Mouse (Mus musculus): Measurements from ENCODE around the gene Mcfd2. TPM values are rescaled to one million over a fixed set of nuclear protein-coding genes. Genes with fewer than 3 reads are reported as not detected.

The Mcfd2 gene
- polyA plus RNA-seq, 1 experiment from 2014 or later = 103 TPM

DNA sequence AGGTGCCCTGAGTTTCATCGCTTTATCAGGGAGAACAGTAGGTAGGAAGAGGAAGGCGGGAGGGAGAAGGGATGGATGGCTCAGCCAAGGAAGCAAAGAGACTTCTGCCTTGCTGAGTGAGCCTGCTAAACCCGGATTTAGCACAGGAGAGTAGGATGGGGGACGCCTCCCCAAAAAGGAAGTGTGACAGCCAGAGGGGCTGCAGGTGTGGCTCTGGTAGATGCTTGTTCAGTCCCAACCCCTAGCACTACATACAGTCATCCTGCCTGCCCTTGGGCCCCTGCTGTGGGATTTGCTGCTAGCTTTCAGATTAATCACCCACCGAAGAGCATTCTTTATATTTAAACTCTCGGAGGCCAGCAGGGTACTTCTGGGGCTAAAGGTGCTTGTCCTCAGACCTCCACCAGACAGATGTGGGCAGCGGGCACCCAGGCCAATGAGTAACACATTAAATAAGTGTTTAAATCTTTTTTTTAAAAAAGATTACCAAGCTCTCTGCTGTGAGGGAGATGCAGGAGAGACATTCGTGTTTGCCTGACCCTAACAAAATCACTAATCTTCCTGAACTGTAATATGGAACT, 21.6 kb upstream of the Mcfd2 start:
- no peak for TF ChIP-seq CTCF (IDR thresholded peaks at IDR 0.05; ENCODE audit: low read depth)
- Histone ChIP-seq H3K36me3 (ENCODE audit: insufficient read depth) (no peaks in the 10 kb centered on the region), H3K27ac (ENCODE audit: low read depth) (no peak overlapping the region), H3K9ac (no peak overlapping the region), H3K9me3 (ENCODE audit: low read depth, low read length) (no peaks in the 10 kb centered on the region), H3K4me2 (no peak overlapping the region), H3K4me3 (ENCODE audit: low read depth, low read length) (no peak overlapping the region), H3K4me1 (ENCODE audit: insufficient read depth) (peaks cover 5% of the 10 kb centered on the region; the same call in 1 of the 2 replicates), H3K27me3 (ENCODE audit: insufficient read depth, low read length) (peaks cover 21% of the 10 kb centered on the region)
- ATAC-seq (ENCODE audit: insufficient read depth) (no peak), DNase-seq (no peak)
- WGBS = 56% methylated on average over 8 of the region's 8 CpGs

- no peaks in the 10 kb centered on the region for H3K9me3 ChIP-seq (ENCODE audit: low read depth, low read length)
- 44% methylated on average over 8 of the region's 8 CpGs for WGBS
- DNase-seq = no peak
- no peak for TF ChIP-seq CTCF (IDR thresholded peaks at IDR 0.05; ENCODE audit: low read depth)
- H3K4me2 ChIP-seq = peak overlapping the region; percentile 15; the same call in 1 of the 2 replicates
- no peak overlapping the region for H3K4me3 ChIP-seq (ENCODE audit: low read depth, low read length)
- H3K4me1 ChIP-seq (ENCODE audit: insufficient read depth) = peaks cover 7% of the 10 kb centered on the region; the same call in 1 of the 2 replicates
- peaks cover 21% of the 10 kb centered on the region for H3K27me3 ChIP-seq (ENCODE audit: insufficient read depth, low read length)
- no peak overlapping the region for H3K27ac ChIP-seq (ENCODE audit: low read depth)
- ATAC-seq (ENCODE audit: insufficient read depth) = no peak
- H3K36me3 ChIP-seq (ENCODE audit: insufficient read depth) = no peaks in the 10 kb centered on the region
- H3K9ac ChIP-seq = no peak overlapping the region
Measured at GRCm38 (mm10) chr17:87286481-87287143, 20.9 kb upstream of the Mcfd2 start.

DNA sequence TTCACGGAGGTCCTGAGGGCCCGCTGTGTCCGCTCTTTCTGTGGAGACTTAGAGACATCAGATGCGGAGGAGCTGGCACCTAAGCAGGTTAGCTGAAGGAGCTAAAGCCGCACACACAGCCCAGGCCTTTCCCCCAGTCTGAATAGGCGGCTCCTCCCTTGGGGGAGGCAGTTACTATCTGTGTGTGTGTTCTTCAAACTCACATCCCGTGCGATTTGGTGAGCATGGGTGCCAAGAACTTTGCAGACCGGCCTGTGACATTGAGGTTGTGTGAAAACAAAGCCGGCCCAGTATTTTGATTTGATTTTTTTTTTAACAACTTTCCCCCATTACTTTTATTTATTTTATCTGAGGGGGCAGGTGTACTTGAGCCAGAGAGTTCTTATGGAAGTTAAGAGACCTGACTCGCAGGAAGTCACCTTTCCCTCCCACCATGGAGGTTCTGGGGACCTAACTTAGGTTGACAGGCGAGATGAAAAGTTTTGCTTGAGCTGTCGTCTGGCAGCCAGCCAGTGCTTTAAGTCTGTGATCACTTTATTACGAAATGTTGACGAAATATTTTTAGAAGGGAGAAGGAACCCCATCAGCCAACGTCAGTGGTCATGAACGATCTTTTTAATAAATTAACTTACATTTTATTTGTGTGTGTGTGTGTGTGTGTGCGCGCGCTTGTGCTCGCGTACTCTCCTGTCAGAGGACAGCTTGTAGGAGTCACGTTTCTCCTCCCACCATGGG, 20.2 kb upstream of the Mcfd2 start:
- WGBS = 42% methylated on average over 23 of the region's 23 CpGs
- Histone ChIP-seq H3K4me3 (ENCODE audit: low read depth, low read length) (no peak overlapping the region), H3K9me3 (ENCODE audit: low read depth, low read length) (no peaks in the 10 kb centered on the region), H3K27me3 (ENCODE audit: insufficient read depth, low read length) (peaks cover 21% of the 10 kb centered on the region), H3K36me3 (ENCODE audit: insufficient read depth) (no peaks in the 10 kb centered on the region), H3K9ac (no peak overlapping the region; the same call in 1 of the 2 replicates), H3K4me1 (ENCODE audit: insufficient read depth) (peaks cover 13% of the 10 kb centered on the region; the same call in 1 of the 2 replicates), H3K4me2 (peak overlapping the region; percentile 15; the same call in 1 of the 2 replicates), H3K27ac (ENCODE audit: low read depth) (no peak overlapping the region)
- TF ChIP-seq CTCF (IDR thresholded peaks at IDR 0.05; ENCODE audit: low read depth) = no peak
- ATAC-seq (ENCODE audit: insufficient read depth) (no peak), DNase-seq (peak; percentile 70)

DNA sequence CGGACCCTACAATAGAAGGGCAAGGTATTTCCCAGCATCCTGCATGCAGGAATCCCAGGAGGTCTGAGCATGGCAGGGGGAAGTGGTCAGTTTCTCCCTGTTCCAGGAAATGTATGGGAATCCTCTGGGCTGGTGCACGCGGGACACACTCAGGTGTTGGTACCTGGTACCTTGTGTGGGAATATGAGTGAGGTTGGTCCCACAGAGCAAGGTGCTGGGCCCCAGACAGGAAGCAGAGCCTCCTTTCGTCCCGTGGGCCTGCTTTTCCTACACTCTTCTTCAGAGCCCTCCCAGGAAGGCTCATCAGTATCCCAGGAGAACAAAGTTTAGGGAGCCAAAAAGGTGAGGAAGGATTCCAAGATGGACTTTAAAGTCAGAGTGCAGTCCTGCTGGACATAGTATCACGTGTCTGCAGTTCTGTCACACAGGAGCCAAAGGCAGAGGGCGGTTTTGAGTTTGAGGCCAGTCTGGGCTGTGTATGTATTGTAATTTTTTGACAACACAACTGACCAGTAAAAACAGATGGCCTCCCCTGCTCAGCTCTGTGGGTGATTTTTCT, 18.8 kb upstream of the Mcfd2 start:
- Histone ChIP-seq H3K4me3 (ENCODE audit: low read depth, low read length) (0 out of 2 replicates have a peak overlapping the region, but pooled peaks have one; percentile 71), H3K27ac (ENCODE audit: low read depth) (no peak overlapping the region), H3K4me2 (peak overlapping the region; percentile 100; the same call in 1 of the 2 replicates), H3K9ac (no peak overlapping the region), H3K9me3 (ENCODE audit: low read depth, low read length) (no peaks in the 10 kb centered on the region), H3K36me3 (ENCODE audit: insufficient read depth) (no peaks in the 10 kb centered on the region), H3K27me3 (ENCODE audit: insufficient read depth, low read length) (peaks cover 21% of the 10 kb centered on the region), H3K4me1 (ENCODE audit: insufficient read depth) (peaks cover 13% of the 10 kb centered on the region; the same call in 1 of the 2 replicates)
- 60% methylated on average over 7 of the region's 7 CpGs for WGBS
- DNase-seq = no peak
- no peak for ATAC-seq (ENCODE audit: insufficient read depth)
- no peak for TF ChIP-seq CTCF (IDR thresholded peaks at IDR 0.05; ENCODE audit: low read depth)

DNA sequence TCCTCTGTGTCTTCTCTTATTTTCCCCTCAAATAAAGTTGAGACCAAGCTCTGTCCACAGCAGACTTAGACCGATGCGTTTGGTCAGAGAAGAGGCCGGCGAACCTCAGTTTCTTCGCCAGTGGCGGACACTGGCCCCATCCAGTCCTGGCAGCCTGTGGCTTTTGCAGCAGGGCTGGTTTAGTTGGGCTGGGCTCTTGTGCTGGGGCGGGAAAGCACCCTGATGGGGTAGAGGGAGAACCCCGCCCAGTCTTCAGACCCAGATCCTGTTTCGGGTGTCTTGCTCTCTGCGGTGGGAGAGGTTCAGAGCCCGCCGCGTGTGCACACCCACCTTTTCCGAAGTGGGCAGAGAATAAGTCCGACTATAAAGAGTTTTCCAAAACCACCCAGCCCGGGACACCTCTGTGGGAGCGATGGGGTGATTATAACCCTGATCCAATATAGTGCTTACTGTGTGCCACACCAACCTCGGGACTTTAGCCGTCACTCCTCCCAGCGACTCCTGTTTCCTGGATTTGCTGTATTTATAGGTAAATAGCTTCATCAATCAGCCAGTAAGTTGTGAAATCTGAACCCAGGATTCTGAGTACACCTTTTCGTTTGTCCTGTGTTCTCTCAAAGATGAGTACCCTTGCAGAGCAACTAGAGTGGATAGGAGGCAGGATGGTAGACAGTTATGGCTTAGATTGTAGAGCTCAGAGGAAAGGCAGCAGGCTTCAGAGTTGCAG, 18.2 kb upstream of the Mcfd2 start:
- H3K36me3 ChIP-seq (ENCODE audit: insufficient read depth) = no peaks in the 10 kb centered on the region
- no peaks in the 10 kb centered on the region for H3K9me3 ChIP-seq (ENCODE audit: low read depth, low read length)
- peaks cover 21% of the 10 kb centered on the region for H3K27me3 ChIP-seq (ENCODE audit: insufficient read depth, low read length)
- no peak for TF ChIP-seq CTCF (IDR thresholded peaks at IDR 0.05; ENCODE audit: low read depth)
- peak overlapping the region; percentile 100 for H3K4me2 ChIP-seq
- peak overlapping the region; percentile 91 for H3K9ac ChIP-seq
- peak overlapping the region; percentile 71 for H3K4me3 ChIP-seq (ENCODE audit: low read depth, low read length)
- ATAC-seq (ENCODE audit: insufficient read depth) = no peak
- peaks cover 13% of the 10 kb centered on the region; the same call in 1 of the 2 replicates for H3K4me1 ChIP-seq (ENCODE audit: insufficient read depth)
- DNase-seq = peak; percentile 49
- no peak overlapping the region for H3K27ac ChIP-seq (ENCODE audit: low read depth)
- WGBS = 10% methylated on average over 21 of the region's 21 CpGs

DNA sequence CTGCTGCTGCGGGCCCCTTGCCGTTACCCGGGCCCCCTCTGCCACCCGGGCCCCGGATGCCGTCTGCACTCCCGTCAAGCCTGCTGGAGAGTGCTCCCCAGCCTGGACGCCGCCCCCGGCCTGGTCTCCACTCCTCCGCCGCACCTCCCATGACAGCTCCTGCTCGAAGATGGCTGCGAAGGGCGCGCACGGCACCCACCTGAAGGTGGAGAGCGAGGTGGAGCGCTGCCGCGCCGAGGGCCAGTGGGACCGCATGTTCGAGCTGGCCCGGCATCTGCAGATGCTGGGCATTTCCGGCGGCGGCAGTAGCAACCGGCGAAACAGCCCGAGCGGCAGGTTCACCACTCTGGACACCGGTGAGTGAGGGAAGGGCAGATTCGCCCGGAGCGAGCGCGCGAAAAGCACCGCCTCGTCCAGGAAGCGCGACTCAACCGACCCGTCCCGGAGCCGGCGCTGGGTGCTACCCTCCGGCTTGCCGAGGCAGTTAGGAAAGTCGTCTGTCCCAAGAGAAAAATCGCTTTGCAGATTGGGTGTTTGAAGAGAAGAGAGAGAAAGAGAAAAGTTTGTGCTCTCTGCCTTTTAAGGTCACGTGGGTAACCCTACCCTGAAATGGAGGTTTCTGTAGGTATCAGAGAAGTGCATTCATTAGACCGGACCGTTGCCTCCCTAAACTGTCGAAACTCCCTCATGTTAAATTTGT, 17.5 kb upstream of the Mcfd2 start:
- Histone ChIP-seq H3K4me2 (peak overlapping the region; percentile 100), H3K9ac (peak overlapping the region; percentile 91), H3K4me1 (ENCODE audit: insufficient read depth) (peaks cover 13% of the 10 kb centered on the region; the same call in 1 of the 2 replicates), H3K9me3 (ENCODE audit: low read depth, low read length) (no peaks in the 10 kb centered on the region), H3K4me3 (ENCODE audit: low read depth, low read length) (peak overlapping the region; percentile 71), H3K36me3 (ENCODE audit: insufficient read depth) (no peaks in the 10 kb centered on the region), H3K27ac (ENCODE audit: low read depth) (peak overlapping the region; percentile 18; the same call in 1 of the 2 replicates), H3K27me3 (ENCODE audit: insufficient read depth, low read length) (peaks cover 21% of the 10 kb centered on the region)
- peak; percentile 46; the same call in 1 of the 2 replicates for ATAC-seq (ENCODE audit: insufficient read depth)
- peak; percentile 14; the same call in 1 of the 2 replicates for TF ChIP-seq CTCF (IDR thresholded peaks at IDR 0.05; ENCODE audit: low read depth)
- peak; percentile 55 for DNase-seq
- WGBS = under 1% methylated on average over 56 of the region's 56 CpGs

All from lung, embryonic 14.5 days (tissue).